Mouse (Mus musculus) forebrain, embryonic 12.5 days (tissue): Measurements from ENCODE around the gene Tln2. TPM values are rescaled to one million over a fixed set of nuclear protein-coding genes. Genes with fewer than 3 reads are reported as not detected.

Experiments
- ATAC-seq: fragments of 200-750 bp; cut with Nextera tagmentation; 2 replicates; pipeline ENCODE4 v1.8.0; 2017; ENCODE audit warnings: moderate TSS enrichment; ENCODE audit not compliant: low FRiP score
- H3K27ac ChIP-seq: fragments of 300-500 bp; sonication (generic); 2 replicates; pipeline ENCODE4 v1.5.1; 2016; ENCODE audit warnings: mild to moderate bottlenecking
- H3K27me3 ChIP-seq: fragments of 300-500 bp; sonication (generic); 2 replicates; pipeline ENCODE4 v1.6.1; 2016; ENCODE audit warnings: mild to moderate bottlenecking
- H3K36me3 ChIP-seq: fragments of 300-500 bp; sonication (generic); replicated peaks from 2 replicates; pipeline ENCODE4 v1.6.1; 2016; ENCODE audit warnings: mild to moderate bottlenecking
- H3K4me1 ChIP-seq: fragments of 300-500 bp; sonication (generic); 2 replicates; pipeline ENCODE4 v1.6.1; 2016
- H3K4me2 ChIP-seq: fragments of 300-500 bp; sonication (generic); 2 replicates; pipeline ENCODE4 v1.6.1; 2016; ENCODE audit warnings: mild to moderate bottlenecking, moderate library complexity
- H3K4me3 ChIP-seq: fragments of 300-500 bp; sonication (generic); replicated peaks from 2 replicates; pipeline ENCODE4 v1.5.1; 2016; ENCODE audit warnings: mild to moderate bottlenecking
- H3K9ac ChIP-seq: fragments of 300-500 bp; sonication (generic); 2 replicates; pipeline ENCODE4 v1.6.1; 2016; ENCODE audit warnings: mild to moderate bottlenecking
- H3K9me3 ChIP-seq: fragments of 300-500 bp; sonication (generic); 2 replicates; pipeline ENCODE4 v1.6.1; 2016
- WGBS: fragments of 180-500 bp; shearing (Covaris S2); methylation state at CpG from one replicate; pipeline ENCODE4 v1.1.7; 2016; 5-methylcytosine and 5-hydroxymethylcytosine counted together
- polyA plus RNA-seq: library from polyadenylated mRNA; unstranded; fragments of >200 nt; fragmentation: Nextera tagmentation; extraction: Ambion mirVana; gene quantifications from 2 replicates; pipeline ENCODE4 v1.2.1, GENCODE M21; 2016

The Tln2 gene
- polyA plus RNA-seq, 1 experiment from 2014 or later: 17.3 TPM

DNA sequence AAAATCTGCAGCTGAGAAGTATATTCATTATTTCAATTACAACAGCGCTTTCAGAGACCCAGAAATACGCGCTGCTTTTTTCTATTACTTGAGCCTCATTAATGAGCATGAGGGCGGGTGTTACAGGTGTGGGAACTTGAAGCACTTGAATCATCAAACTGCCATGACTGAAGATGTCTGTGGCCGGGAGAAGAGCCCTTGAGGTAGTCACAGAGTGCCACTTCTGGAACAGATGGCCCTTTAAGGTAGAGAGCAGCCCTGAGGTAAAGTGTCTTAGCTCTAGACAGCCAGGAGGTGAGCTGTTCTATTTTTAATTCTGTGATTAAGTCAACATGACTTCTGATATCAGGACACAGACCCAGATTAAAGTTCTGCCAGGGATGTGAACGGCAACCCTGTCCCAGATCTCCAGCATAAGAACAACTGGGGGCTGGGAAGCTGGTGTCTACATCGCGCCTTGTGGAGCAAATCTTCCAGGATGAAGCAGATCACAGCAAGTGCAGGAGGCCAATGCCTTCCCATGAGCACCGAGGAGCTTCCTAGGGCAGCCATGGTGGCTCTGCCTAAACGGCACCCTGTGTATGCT lies 312.0 kb downstream of the Tln2 start:
- Histone ChIP-seq H3K4me3 (no peak overlapping the region), H3K36me3 (no peaks in the 10 kb centered on the region), H3K9ac (no peak overlapping the region), H3K9me3 (no peaks in the 10 kb centered on the region), H3K27ac (no peak overlapping the region), H3K27me3 (no peaks in the 10 kb centered on the region), H3K4me1 (no peaks in the 10 kb centered on the region), H3K4me2 (no peak overlapping the region)
- WGBS: 86% methylated on average over 10 of the region's 10 CpGs
- no peak for ATAC-seq

DNA sequence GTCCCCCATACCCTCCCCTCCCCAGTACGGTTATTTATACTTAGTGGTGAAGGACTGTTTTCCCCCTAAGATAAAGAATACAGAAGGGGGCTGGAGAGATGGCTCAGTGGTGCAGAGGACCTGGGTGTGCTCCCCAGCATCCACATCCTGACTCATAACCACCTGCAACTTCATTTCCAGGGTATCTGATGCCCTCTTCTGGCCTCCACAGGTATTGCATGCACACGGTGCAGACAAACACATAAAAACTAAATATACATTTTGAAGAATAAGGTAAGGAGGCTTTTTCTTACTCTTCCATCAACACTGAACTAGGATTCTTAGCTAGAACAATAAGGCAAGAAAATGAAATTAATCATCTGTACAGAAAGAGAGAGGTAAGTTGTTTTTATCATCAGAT lies 314.2 kb downstream of the Tln2 start:
- Histone ChIP-seq H3K4me1 (no peaks in the 10 kb centered on the region), H3K4me2 (no peak overlapping the region), H3K9me3 (no peaks in the 10 kb centered on the region), H3K27ac (no peak overlapping the region), H3K36me3 (peaks cover 7% of the 10 kb centered on the region; the same call in 1 of the 2 replicates), H3K9ac (no peak overlapping the region), H3K27me3 (no peaks in the 10 kb centered on the region), H3K4me3 (no peak overlapping the region)
- WGBS: 95% methylated on average over 2 of the region's 2 CpGs
- ATAC-seq: no peak

DNA sequence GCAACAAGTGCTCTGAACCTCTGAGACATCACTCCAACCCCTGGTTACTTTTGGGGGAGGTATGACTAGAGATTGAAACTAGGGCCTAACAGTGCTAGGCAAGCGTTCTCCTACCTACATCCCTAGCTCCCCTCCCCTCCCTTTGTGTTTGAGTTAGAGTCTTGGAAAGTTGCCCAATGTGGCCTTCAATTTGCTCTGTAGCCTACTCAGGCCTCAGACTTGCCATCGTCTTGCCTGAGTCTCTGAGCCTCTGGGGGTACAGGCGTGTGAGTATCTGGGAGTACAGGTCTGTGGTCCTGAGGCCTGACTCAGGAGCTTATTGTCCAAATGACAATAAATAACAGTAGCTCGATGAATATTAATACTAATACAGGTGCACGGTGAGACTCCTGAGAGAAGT lies 317.8 kb downstream of the Tln2 start:
- ATAC-seq: no peak
- no peaks in the 10 kb centered on the region for H3K27me3 ChIP-seq
- WGBS: 87% methylated on average over 5 of the region's 5 CpGs
- H3K9ac ChIP-seq: no peak overlapping the region
- no peak overlapping the region for H3K4me3 ChIP-seq
- H3K4me2 ChIP-seq: no peak overlapping the region
- no peak overlapping the region for H3K27ac ChIP-seq
- H3K4me1 ChIP-seq: no peaks in the 10 kb centered on the region
- H3K36me3 ChIP-seq: peaks cover 8% of the 10 kb centered on the region; the same call in 1 of the 2 replicates
- H3K9me3 ChIP-seq: no peaks in the 10 kb centered on the region

DNA sequence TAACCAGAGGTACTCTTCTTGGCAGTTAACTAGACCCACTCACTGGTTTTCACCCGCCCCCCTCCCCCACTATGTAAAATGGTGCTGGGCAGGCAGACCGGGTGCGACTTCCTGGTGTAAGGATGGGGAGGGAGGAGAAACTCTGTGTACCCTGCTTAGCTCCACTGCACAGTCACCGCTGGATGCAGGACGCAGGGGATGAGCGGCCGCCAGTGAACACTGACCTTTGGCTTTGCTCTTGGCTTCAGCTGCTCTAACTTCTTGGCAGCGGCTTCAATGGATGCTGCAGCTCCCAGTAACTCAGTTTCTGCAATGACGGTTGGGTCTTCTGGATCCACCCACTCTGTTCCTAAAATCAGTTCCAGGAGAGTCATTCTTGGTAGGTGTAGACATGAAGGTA lies 319.0 kb downstream of the Tln2 start:
- Histone ChIP-seq H3K27me3 (no peaks in the 10 kb centered on the region), H3K27ac (no peak overlapping the region), H3K36me3 (peaks cover 8% of the 10 kb centered on the region; the same call in 1 of the 2 replicates), H3K9ac (no peak overlapping the region), H3K4me3 (no peak overlapping the region), H3K4me1 (no peaks in the 10 kb centered on the region), H3K4me2 (no peak overlapping the region), H3K9me3 (no peaks in the 10 kb centered on the region)
- no peak for ATAC-seq
- 89% methylated on average over 9 of the region's 9 CpGs for WGBS

DNA sequence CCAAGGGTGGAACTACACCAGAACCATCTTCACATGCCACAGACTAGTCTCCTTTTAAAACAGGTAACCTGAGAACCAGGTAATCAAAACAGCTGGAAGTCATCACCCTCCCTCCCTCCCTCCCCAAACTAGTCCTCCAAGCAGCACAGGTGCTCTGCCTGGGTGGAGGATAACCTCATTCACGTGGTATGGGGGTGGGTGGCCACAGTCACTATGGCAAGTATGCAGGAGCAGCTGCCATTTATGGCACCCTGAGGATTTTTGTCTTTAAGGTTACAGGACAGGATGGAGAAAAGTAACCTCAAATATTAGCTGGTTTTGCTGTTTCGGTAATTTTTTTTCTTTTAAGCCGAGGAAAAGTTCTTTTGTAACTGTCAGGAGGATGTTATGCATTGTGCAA lies 322.5 kb downstream of the Tln2 start:
- H3K27me3 ChIP-seq: no peaks in the 10 kb centered on the region
- no peak overlapping the region for H3K27ac ChIP-seq
- H3K4me1 ChIP-seq: no peaks in the 10 kb centered on the region
- peaks cover 8% of the 10 kb centered on the region; the same call in 1 of the 2 replicates for H3K36me3 ChIP-seq
- H3K4me2 ChIP-seq: no peak overlapping the region
- WGBS: 73% methylated on average over 3 of the region's 3 CpGs
- ATAC-seq: no peak
- H3K9me3 ChIP-seq: no peaks in the 10 kb centered on the region
- no peak overlapping the region for H3K9ac ChIP-seq
- no peak overlapping the region for H3K4me3 ChIP-seq

GRCm38 (mm10) chr9:67235441-67236217 lies 323.9 kb downstream of the Tln2 start:
- Histone ChIP-seq H3K4me1 (no peaks in the 10 kb centered on the region), H3K27me3 (no peaks in the 10 kb centered on the region), H3K9me3 (no peaks in the 10 kb centered on the region), H3K9ac (no peak overlapping the region), H3K4me2 (no peak overlapping the region), H3K4me3 (no peak overlapping the region), H3K36me3 (peaks cover 5% of the 10 kb centered on the region; the same call in 1 of the 2 replicates), H3K27ac (no peak overlapping the region)
- ATAC-seq: no peak
- WGBS: 90% methylated on average over 12 of the region's 12 CpGs

DNA sequence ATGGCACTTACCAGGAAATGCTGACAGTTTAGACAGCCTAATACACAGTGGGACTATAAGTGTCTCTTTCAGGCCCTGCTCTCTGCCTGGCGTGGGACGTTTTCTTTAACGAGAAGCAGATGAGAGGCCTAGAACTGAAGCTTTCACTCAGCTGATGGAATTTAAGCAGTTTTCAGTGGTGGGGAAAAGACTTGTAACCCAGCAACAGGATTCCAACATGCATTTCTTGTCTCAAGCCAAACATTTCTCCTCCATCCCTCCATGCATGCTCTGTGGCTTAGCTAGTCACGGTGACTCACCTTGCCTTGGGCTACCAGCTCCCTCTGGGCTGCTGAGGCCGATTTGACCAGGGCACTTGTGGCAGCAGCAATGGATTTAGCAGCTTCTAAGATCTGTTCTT lies 330.5 kb downstream of the Tln2 start:
- no peak for ATAC-seq
- H3K36me3 ChIP-seq: no peaks in the 10 kb centered on the region
- H3K27me3 ChIP-seq: no peaks in the 10 kb centered on the region
- no peaks in the 10 kb centered on the region for H3K9me3 ChIP-seq
- H3K4me1 ChIP-seq: no peaks in the 10 kb centered on the region
- H3K27ac ChIP-seq: no peak overlapping the region
- 71% methylated on average over 5 of the region's 5 CpGs for WGBS
- H3K4me3 ChIP-seq: no peak overlapping the region
- H3K4me2 ChIP-seq: no peak overlapping the region
- H3K9ac ChIP-seq: no peak overlapping the region

GRCm38 (mm10) chr9:67220388-67220787 lies 339.1 kb downstream of the Tln2 start:
- ATAC-seq: no peak

GRCm38 (mm10) chr9:67218001-67218400 lies 341.5 kb downstream of the Tln2 start:
- ATAC-seq: no peak
- Histone ChIP-seq H3K4me1 (no peaks in the 10 kb centered on the region), H3K27me3 (no peaks in the 10 kb centered on the region), H3K4me3 (no peak overlapping the region), H3K4me2 (no peak overlapping the region), H3K36me3 (no peaks in the 10 kb centered on the region), H3K9me3 (no peaks in the 10 kb centered on the region), H3K27ac (no peak overlapping the region), H3K9ac (no peak overlapping the region)
- 73% methylated on average over 9 of the region's 9 CpGs for WGBS

More at GRCm38 (mm10) chr9:67220388-67220787, 339.1 kb downstream of the Tln2 start:
- no peak overlapping the region for H3K9ac ChIP-seq
- no peaks in the 10 kb centered on the region for H3K9me3 ChIP-seq
- no peaks in the 10 kb centered on the region for H3K36me3 ChIP-seq
- no peaks in the 10 kb centered on the region for H3K27me3 ChIP-seq
- H3K27ac ChIP-seq: no peak overlapping the region
- H3K4me2 ChIP-seq: no peak overlapping the region
- WGBS: 59% methylated on average over 3 of the region's 3 CpGs
- H3K4me1 ChIP-seq: no peaks in the 10 kb centered on the region
- H3K4me3 ChIP-seq: no peak overlapping the region

GRCm38 (mm10) chr9:67214191-67214985 lies 345.1 kb downstream of the Tln2 start:
- no peak for ATAC-seq
- no peaks in the 10 kb centered on the region for H3K4me1 ChIP-seq
- H3K4me3 ChIP-seq: no peak overlapping the region
- no peaks in the 10 kb centered on the region for H3K9me3 ChIP-seq
- 77% methylated on average over 3 of the region's 3 CpGs for WGBS
- H3K27ac ChIP-seq: no peak overlapping the region
- no peak overlapping the region for H3K9ac ChIP-seq
- H3K4me2 ChIP-seq: no peak overlapping the region
- H3K27me3 ChIP-seq: no peaks in the 10 kb centered on the region
- H3K36me3 ChIP-seq: no peaks in the 10 kb centered on the region

DNA sequence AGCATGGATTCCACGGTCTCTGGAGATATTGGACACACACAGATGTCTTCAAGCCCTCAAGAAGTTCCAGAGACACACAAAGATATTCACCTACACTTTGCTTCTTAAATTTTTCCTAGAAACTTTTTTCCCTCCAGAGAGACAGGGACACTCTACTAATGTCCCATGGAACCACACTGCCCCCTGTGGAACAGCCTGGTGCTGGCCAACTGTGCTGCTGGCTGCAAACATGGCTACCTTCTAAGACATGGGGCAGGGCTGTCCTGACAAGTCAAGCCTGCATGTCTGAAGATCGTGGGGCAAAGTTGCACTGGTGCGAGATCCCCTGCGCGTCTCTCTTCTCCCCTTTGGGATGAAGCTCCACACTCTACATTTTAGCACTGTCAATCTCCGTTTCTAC lies 346.2 kb downstream of the Tln2 start:
- Histone ChIP-seq H3K4me1 (0 out of 2 replicates have a peak, but pooled peaks cover 1% of the 10 kb centered on the region), H3K27me3 (no peaks in the 10 kb centered on the region), H3K9me3 (no peaks in the 10 kb centered on the region), H3K36me3 (no peaks in the 10 kb centered on the region), H3K4me3 (no peak overlapping the region), H3K27ac (no peak overlapping the region), H3K9ac (no peak overlapping the region), H3K4me2 (no peak overlapping the region)
- WGBS: 66% methylated on average over 6 of the region's 6 CpGs
- ATAC-seq: no peak

- Histone ChIP-seq H3K4me3 (no peak overlapping the region), H3K9ac (no peak overlapping the region), H3K27ac (no peak overlapping the region), H3K9me3 (no peaks in the 10 kb centered on the region), H3K27me3 (no peaks in the 10 kb centered on the region), H3K36me3 (no peaks in the 10 kb centered on the region), H3K4me2 (no peak overlapping the region), H3K4me1 (0 out of 2 replicates have a peak, but pooled peaks cover 3% of the 10 kb centered on the region)
- no peak for ATAC-seq
- WGBS: 95% methylated on average over 4 of the region's 4 CpGs
These were observed 348.3 kb downstream of the Tln2 start for GRCm38 (mm10) chr9:67211220-67211619.
